Mouse (Mus musculus): ENCODE data around the gene Ppp1ca. TPM values are rescaled to one million over a fixed set of nuclear protein-coding genes. Genes with fewer than 3 reads are reported as not detected.

The Ppp1ca gene
- total RNA-seq, 2 experiments from 2014 or later: 353 to 384 TPM

DNA sequence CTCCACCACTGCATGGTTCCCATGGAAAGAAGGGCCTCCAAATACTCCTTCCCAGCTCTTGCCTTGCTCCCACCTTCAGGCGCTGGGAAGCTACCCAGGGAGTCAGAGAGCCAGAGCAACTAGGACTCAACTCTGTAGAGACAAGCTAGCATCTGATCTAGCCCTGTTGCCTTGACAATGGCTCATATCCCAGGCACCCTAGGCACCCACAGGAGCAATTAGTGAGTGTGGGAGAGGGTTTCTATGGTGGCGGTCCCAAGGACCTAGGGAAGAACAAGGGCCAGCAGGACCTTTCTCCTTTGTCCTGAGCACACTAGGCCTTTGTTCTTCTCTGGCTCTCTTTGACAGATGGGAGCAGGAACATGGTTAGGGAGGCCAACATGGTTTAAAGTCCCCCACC, 8.2 kb upstream of the Ppp1ca start:
- no peak for DNase-seq (ENCODE audit: low spot score in 2 of 2)

DNA sequence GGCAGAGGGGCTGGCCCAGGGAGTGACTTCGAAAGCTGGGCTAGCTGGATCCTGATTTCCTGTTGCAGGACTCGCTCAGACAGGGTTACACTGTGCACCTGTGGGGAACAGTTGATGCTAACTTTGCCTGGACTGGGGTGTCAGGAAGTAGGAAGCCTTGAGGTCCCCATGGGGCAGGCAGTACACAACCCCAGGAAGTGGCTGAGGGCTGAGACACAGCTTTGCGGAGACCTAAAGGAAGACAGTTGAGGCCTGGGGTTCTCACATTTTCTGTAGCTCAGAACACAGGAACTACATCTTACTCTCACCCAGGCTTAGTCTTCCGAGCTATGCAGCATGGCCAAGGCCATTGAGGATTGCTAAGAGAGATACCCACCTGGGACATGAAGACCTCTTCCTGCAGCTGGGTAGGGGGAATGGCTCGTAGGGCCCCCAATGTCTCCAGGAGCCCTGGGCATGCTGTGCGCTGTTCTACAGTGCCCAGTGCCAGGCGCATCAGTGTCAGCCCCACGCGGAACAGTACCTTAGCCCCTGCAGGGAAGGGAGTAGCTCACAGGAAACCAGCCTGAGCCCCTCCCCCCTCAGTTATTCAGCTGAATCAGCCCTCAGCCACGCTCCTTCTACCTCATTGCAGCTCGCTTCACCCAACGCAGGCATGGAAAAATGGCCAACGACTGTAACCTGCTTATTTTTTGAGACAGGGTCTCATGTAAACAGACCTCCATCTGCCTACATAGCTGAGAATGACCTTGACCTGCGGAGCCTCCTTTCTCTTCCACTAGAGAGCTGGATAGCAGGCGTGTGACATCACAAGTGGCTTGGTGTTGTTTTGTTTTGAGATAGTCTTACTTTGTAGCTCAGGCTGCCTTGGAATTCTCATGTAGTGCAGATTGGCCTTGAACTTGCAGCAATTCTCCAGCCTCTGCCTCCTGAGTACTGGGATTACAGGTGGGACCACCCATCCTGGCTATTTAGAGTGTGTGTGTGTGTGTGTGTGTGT, 6.6 kb upstream of the Ppp1ca start:
- DNase-seq (ENCODE audit: low spot score in 2 of 2): no peak

DNA sequence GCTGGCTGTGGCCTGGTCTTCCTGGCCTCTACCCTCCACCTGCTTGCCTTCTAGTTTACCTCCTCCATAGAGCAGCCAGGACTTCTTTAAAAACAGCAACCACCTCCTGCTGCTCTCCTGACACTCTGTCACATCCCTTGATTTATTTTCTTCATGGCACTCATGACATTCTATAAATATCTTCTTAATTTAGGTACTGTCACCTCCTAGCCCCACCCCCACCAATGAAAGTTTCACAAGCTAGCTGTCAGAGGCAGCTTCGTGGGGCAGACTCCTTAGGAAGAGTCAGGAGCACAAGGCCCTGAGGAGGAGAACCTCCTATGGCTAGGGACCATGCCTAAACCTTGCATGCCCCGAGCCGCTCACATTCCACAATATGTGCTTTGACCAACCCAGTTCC, 4.6 kb upstream of the Ppp1ca start:
- no peak for DNase-seq (ENCODE audit: low spot score in 2 of 2)

DNA sequence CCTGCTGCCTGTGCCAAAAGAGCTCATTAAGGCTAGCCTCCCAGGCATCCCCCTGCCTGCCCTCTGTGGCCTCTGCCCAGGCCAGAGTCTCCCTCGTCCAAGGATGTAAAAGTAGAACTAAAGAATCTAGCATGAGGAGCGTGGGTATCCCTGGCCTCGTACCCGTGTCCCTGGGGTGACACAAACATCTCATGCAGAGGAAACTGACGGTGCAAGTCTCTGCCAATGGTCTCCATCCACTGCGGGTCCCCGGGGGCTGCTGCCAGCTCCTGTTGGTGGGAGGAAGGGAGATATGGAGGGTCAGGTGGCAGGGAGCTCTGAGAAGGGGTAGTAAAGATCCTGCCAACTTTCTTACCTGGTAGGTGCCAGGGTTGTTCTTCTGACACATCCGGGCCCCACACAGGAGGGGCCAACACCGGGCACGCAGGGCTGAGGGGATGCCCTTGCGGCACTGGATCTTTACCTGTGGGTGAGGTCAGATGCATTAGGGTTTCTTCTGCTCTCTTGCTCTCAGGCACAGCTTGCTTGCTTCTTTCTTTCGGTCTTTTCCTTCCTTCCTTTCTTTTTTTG, 2.7 kb upstream of the Ppp1ca start:
- no peak for DNase-seq (ENCODE audit: low spot score in 2 of 2)

DNA sequence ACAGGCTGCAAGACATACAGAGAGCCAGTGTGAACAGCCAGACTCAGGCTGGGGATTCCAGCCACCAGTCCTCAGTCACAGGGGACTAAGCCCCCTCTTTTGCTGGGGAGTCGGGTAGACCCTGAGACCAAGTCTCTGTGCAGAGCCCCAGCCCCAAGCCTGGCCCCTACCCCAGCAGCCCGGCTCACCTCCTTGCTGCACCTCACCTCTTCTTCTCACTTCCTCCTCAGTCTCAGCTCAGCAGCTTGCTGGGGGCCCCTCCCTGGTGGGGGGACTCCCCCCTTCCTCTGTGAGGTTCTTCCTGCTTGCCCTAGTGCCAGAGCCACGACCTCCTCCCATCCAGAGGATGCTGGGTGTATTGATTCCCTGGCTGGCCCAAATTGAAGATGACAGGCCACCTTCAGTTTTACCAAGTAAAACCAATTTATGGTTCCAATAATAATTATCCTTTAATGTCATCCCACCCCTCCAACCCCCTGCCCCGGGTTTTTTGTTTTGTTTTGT, 982 bp upstream of the Ppp1ca start, which contains the start of gene Tbc1d10c:
Gene Tbc1d10c (minus strand): TSS at position 454 of the 504 bp plus-strand sequence.
- no peak for DNase-seq (ENCODE audit: low spot score in 2 of 2)

DNA sequence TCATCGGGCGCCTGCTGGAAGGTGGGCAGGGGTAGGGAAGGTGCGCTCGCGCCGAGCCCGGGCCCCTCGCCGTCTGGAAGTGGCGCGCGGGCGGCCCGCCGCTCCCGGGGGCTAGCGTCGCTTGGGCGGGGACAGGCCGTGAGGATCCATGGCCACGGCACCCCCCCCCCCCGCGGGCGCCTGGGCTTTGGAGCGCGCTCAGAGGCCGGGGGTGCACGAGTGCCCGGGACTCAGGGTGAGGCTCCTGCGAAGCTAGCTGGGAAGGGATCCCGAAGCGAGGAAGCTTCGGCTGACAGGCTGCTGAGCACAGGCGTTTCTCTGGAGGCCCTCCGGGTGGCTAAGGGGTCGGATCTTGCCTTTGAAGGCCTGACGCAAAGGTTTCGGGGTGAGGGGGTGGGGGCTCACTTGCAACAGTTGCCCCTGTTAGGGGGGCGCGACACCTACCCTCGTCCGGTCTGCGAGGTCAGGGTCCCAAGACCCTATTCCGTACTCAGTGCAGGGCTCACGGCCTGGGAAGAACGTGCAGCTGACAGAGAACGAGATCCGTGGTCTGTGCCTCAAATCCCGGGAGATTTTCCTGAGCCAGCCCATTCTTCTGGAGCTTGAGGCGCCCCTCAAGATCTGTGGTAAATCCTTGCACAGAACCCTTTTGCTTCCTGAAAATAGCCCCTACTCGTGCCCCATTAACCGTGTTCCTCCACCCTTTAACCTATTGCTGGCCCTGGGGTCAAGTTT, 553 bp downstream of the Ppp1ca start:
- no peak for DNase-seq (ENCODE audit: low spot score in 2 of 2)

DNA sequence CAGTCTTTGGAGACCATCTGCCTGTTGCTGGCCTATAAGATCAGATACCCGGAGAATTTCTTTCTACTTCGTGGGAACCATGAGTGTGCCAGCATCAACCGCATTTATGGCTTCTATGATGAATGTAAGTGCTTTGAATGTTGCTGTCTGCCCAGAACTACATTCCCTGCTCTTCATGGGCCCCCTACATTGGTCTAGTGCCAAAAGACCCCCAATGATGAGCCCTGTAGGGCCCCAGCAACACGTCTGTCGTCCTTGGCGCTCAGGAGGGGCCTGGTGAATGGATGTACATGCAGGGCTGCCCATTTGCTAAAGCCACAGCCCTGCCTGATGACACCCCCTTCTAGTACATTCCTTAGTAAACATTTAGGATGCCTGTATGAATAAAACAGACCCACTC, 1.3 kb downstream of the Ppp1ca start:
- DNase-seq (ENCODE audit: low spot score in 2 of 2): no peak

DNA sequence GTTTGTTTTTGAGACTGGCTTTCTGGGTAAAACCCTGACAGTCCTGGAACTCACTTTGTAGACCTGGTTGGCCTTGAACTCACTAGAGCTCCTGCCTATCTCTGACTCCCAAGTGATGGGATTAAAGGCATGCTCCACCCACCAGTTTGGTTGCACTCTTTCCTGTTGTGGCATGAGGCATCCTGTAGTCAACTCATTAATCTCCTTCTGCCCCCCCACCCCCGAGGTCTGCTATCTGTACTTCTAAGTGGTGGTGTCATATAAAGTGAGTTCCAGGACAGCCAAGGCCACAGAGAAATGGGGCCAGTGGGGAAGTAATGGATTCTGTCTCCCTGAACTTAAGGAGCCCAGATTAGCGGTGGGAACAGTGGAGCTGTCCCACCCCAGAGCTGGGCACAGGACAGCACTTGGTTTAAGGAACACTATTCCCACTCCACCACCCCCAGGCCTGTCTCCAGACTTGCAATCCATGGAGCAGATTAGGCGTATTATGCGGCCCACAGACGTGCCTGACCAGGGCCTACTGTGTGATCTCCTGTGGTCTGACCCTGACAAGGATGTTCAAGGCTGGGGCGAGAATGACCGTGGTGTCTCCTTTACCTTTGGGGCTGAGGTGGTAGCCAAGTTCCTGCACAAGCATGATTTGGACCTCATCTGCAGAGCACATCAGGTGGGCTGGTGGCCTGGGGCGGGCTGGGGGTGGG, 2.3 kb downstream of the Ppp1ca start:
- no peak for DNase-seq (ENCODE audit: low spot score in 2 of 2)

DNA sequence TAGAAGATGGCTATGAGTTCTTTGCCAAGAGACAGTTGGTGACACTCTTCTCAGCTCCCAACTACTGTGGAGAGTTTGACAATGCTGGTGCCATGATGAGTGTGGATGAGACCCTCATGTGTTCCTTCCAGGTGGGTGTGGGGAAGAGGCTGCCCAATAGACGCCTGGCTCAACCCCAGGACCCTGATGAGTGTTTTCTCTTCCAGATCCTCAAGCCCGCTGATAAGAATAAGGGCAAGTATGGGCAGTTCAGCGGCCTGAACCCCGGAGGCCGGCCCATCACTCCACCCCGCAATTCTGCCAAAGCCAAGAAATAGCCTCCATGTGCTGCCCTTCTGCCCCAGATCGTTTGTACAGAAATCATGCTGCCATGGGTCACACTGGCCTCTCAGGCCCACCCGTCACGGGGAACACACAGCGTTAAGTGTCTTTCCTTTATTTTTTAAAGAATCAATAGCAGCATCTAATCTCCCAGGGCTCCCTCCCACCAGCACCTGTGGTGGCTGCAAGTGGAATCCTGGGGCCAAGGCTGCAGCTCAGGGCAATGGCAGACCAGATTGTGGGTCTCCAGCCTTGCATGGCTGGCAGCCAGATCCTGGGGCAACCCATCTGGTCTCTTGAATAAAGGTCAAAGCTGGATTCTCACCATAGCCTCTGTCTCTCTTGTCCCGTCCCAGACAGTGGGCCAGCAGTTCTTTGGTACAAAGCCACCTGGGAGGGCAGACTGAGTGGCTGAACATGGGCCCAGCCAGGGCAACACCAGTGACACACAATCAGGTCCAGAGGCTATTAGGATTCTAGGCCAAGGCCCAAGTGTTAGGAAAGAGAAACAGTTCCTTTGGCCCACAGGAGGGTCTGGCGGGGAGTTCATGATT, 3.1 kb downstream of the Ppp1ca start:
- DNase-seq (ENCODE audit: low spot score in 2 of 2): no peak

DNA sequence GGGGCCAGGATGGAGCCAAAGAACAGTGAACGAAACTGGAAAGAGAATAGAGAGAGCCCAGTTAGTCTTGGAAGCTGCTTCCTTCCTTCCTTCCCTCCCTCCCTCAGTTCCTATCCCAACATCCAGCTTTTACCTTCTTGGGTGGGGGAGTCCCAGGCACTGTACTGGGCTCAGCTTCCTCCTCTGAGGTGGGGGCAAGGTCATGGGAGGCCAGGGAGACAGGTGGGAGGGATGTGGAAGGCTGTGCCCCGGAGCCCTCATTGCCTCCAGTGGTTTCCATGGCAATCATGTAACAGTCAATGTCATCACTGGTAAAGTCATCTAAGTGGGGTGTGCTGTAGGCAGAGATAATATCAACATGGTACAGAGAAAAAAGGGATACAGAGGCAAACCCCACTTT, 4.2 kb downstream of the Ppp1ca start:
- DNase-seq (ENCODE audit: low spot score in 2 of 2): no peak

DNA sequence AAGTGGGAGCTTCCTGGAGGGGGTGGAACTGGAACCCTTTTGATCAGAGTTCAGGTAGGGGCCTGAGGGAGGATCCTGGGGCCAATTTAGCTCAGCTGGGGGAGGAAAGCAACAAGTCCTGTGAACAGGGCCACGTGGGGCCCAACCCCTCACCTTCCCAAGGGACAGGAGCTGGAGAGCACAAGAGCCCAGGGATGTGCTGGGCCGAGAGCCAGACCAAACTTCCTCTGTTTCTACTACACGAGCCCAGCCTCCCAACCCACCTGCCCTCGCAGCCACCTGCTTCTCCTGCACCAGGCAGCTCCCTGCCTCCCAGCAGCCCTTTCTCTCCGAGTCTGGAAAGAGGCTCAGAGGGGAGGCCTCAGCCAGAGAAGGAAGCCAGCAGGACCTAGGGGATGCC, 4.7 kb downstream of the Ppp1ca start:
- DNase-seq (ENCODE audit: low spot score in 2 of 2): no peak

DNA sequence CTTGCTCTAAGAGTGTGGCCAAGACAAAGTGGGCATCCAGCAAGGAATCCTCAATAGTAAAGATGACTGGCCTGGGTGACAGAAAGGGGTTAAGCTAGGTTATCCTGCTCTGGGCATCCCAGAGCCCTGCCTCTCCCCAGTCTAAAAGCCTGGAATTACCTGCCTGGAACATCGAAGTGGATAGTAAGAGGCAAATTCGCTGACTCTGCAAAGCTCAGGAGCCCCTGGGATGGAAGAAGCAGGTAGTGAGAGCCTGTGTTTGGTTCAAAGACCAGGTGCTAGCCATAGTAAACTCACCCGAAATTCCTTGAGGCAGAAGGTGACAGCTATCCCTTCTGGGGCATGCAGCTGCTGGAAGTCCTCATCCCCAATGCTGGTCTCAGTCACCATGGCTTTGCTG, 5.3 kb downstream of the Ppp1ca start:
- no peak for DNase-seq (ENCODE audit: low spot score in 2 of 2)

DNA sequence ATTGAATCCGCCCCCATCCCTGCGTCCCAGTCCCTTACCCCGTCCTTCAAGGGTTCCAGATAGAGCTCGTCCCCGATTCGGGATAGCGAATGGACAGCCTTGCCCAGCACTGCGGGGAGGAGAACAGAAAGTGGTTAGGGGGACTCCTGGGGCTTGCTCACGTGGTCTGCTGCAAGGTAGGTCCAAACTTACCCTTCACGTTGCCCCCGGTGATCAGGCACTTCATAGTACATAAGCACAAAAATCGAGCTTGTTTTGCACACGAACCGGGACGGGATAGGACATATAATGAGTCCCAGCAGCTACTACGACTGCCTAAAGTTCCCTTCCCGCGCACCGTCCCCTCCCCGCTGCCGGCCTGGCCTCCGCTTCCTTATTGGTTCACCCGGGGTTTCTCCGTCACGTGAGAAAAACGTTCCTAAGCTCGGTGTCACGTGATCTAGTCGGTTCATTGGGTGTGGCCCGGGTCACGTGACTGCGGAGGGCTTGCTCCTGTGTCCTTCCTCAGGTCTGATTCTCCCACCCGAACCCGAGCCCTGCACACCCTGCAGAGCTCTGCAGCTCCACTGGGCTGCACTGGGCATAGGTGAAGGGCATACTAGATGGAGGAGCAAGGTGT, 9.5 kb downstream of the Ppp1ca start, which contains the start of gene Rad9a:
Gene Rad9a (minus strand): TSS at position 372 of the 619 bp plus-strand sequence.
- peak; percentile 87 to 89 for DNase-seq (ENCODE audit: low spot score in 2 of 2)

DNA sequence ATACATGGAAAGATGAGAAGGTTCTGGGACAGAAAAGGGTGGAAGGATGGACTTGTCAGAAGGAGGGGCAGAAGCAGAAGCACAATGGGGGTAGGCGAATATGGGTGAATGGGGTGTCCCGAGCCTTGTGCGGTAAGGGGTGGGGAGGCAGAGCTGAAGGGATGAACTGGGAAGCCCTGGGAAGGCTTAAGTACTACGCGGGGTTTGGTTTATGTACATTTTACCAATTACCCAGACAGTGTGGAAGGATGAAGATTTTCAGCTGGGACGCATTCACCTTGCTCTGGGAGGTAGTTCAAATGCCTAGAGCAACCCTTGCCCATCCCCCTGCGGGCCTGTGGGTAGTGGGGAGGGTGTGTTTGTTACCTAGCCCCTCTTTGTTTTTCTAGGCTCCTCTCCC, 10.3 kb downstream of the Ppp1ca start:
- no peak for DNase-seq (ENCODE audit: low spot score in 2 of 2)

DNA sequence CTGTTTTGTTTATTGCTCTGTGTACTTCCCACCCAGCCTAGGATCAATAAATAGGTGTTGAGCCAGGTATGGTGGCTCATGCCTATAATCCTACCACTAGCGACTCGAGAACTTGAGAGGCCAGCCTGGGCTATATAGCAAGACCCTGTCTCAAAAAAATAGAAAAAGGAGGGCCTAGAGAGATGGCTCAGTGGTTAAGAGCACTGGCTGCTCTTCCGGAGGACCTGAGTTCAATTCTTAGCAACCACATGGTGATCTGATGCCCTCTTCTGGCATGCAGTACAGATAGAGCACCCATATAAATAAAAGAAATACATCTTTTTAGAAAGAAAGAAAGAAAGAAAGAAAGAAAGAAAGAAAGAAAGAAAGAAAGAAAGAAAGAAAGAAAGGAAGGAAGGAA, 11.3 kb downstream of the Ppp1ca start:
- no peak for DNase-seq (ENCODE audit: low spot score in 2 of 2)

DNA sequence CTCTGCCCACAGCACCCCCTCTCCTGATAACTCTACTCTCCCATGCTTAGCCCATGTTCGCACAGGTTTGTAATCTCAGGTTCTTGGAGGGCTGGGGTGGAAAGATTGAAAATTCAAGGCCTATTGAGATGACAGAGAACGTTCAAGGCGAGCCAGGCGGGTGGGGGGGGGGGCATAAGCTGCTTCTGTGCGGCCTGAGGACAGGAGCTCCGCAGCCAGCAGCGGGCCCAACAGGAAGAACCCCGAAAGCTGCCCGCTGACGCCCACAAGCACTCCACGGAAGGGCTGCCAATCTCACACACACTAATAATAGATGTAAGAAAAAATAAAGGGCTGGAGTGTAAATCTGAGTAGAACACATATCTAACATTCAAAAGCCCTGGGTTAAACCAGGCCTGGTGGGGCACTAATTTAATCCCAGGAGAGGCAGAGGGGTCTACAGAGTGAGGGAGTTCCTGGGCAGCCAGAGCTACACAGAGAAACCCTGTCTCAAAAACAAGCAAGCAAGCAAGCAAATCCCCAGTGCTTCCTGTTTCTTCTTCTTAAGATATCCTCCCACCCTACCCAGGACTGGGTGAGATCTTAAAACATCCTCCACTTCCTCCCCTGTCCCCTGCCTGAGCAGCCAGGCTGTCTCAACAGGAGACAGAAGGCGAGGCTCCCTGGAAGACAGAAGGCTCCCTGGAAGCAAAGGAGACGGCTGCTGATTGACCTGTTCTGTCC, 11.9 kb downstream of the Ppp1ca start:
- no peak for DNase-seq (ENCODE audit: low spot score in 2 of 2)

DNA sequence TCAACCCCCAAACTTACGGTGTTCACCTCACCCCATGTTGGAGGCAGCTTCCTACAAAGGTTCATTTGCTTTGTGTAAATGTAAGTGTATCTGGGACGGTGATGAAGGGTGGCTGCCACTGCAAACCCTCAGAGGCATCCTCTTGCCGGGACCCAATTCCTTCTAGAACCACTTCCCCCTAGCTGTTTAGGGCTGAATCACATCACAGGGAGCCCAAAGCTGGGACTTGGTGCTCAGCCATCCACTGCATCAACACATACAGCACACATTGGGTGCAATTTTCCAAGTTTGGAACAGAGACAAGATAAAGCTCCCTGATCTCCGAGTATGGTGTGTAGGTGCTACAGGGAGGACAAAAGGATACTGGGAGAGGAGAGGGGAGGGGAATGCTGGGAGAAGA, 13.0 kb downstream of the Ppp1ca start:
- no peak for DNase-seq (ENCODE audit: low spot score in 2 of 2)

DNA sequence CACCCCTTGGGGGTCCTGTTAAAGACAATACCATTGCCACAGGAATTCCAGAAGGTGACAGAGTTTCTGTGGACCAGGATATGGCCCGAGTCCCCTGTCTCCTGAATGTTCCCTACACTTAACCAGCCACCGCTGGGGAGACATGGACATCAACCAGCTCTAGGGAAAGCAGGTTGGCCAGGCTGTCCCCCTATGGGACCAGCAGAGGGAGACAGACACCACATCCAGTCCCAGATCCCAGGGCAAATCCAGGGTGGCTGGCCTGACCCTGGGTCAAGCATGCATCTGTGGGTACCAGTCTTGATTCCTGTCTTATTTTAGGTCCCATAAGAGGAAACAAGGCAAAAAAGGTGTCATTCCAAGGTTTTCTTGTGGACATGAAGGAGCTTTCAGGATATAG, 15.1 kb downstream of the Ppp1ca start:
- peak; percentile 69 to 71 for DNase-seq (ENCODE audit: low spot score in 2 of 2)

DNA sequence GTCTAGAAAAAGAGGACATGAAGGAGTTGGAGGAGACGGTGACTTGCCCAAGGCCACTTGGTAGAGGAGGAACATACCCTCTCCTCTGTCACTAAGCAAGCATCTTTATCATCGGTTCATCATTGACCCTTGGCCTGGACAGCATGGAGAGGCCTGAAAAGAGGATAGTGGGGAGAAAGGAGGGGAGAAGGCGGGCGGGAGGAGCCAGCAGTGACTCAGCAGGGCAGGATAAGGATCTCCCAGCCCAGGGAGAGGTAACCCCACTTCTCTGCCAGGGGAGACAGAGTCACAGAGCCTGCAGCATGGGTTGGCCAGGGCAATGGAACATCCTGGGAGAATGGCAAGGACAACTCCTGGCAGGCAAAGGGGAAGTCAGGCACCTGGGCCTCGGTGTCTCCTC, 16.7 kb downstream of the Ppp1ca start:
- DNase-seq (ENCODE audit: low spot score in 2 of 2): no peak
